Mouse (Mus musculus) stomach, embryonic 14.5 days (tissue): ENCODE measurements around the gene Itgb3. TPM values are rescaled to one million over a fixed set of nuclear protein-coding genes. Genes with fewer than 3 reads are reported as not detected.

ENCODE experiments used
- ATAC-seq: fragments of 200-750 bp; cut with Nextera tagmentation; 2 replicates; pipeline ENCODE4 v1.8.0; 2017; ENCODE audit warnings: low read depth, moderate TSS enrichment; ENCODE audit not compliant: insufficient number of reproducible peaks, insufficient read depth, low FRiP score
- H3K27ac ChIP-seq: fragments of 300-500 bp; sonication (generic); 2 replicates; pipeline ENCODE4 v1.5.1; 2014; ENCODE audit warnings: mild to moderate bottlenecking, low read length, moderate library complexity, mixed read lengths
- H3K27me3 ChIP-seq: fragments of 300-500 bp; sonication (generic); 2 replicates; pipeline ENCODE4 v1.6.1; 2014; ENCODE audit warnings: low read length, control low read depth, mixed read lengths; ENCODE audit not compliant: control insufficient read depth, insufficient read depth
- H3K36me3 ChIP-seq: fragments of 300-500 bp; sonication (generic); 2 replicates; pipeline ENCODE4 v1.6.1; 2014; ENCODE audit warnings: mild to moderate bottlenecking, control low read depth, low read length, moderate library complexity, mixed read lengths; ENCODE audit not compliant: control insufficient read depth, insufficient read depth
- H3K4me1 ChIP-seq: fragments of 300-500 bp; sonication (generic); 2 replicates; pipeline ENCODE4 v1.6.1; 2014; ENCODE audit warnings: low read length, control low read depth, mixed read lengths; ENCODE audit not compliant: control insufficient read depth, insufficient read depth
- H3K4me2 ChIP-seq: fragments of 300-500 bp; sonication (generic); replicated peaks from 2 replicates; pipeline ENCODE4 v1.6.1; 2014; ENCODE audit warnings: low read depth, low read length, control low read depth
- H3K4me3 ChIP-seq: fragments of 300-500 bp; sonication (generic); 2 replicates; pipeline ENCODE4 v1.5.1; 2014; ENCODE audit warnings: low read depth, low read length, control low read depth
- H3K9ac ChIP-seq: fragments of 300-500 bp; sonication (generic); replicated peaks from 2 replicates; pipeline ENCODE4 v1.6.1; 2014; ENCODE audit warnings: low read depth, mild to moderate bottlenecking, control low read depth, low read length, moderate library complexity, mixed read lengths
- H3K9me3 ChIP-seq: fragments of 300-500 bp; sonication (generic); 2 replicates; pipeline ENCODE4 v1.6.1; 2016; ENCODE audit warnings: low read depth, low read length, control low read depth; ENCODE audit not compliant: control insufficient read depth
- WGBS: fragments of 180-500 bp; shearing (Covaris S2); extraction: QIAGEN DNeasy Blood & Tissue Kit; methylation state at CpG from one replicate; pipeline ENCODE4 v1.1.7; 2014; 5-methylcytosine and 5-hydroxymethylcytosine counted together
- polyA plus RNA-seq: library from polyadenylated mRNA; unstranded; fragments of >200 nt; fragmentation: Nextera tagmentation; extraction: Ambion mirVana; gene quantifications from 2 replicates; pipeline ENCODE4 v1.2.1, GENCODE M21; 2014

Gene Itgb3
- 3.1 and 3.6 TPM in 2 replicates for polyA plus RNA-seq

DNA sequence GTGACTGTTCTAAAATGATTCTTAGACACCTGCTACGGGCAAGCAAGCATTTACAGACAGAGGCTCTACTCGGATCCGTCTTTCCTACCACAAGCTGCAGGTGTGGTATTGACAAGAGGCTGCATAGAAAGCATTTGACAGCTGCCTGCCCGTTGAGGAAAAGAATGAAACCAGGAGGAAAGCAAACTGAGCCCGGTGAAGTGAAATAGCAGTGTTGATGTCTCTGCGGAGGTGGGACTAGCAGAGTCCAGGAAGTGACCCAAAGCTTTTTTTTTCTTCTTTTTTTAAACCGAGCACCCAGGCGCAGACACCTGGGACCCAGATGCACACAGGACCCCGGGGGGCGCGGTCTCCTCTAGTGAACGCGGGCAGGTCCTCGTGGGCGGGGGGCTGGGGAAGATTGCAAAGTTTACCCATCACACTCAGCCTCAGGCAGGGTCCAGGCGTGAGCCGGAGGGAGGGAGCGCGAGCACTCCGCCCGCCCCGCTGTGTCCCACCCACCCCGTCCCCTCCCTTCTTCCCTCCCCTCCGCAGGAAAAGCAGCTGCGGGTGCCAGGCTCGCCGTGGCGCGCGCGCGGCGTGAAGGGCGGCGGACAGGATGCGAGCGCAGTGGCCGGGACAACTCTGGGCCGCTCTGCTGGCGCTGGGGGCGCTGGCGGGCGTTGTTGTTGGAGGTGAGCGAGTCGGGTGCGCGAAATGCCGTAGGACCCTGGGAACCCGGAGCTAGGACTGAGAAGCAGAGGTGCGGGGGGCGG lies at the start of gene Itgb3:
Gene Itgb3 (plus strand): TSS at position 510 of the 755 bp plus-strand sequence.
- H3K27ac ChIP-seq: no peak within 1 kb of the TSS
- peak; percentile 87 for ATAC-seq
- no peaks in the 10 kb centered on the region for H3K9me3 ChIP-seq
- WGBS: 1% methylated on average over 44 of the region's 51 CpGs
- H3K4me3 ChIP-seq: peak within 1 kb of the TSS; percentile 43
- H3K27me3 ChIP-seq: no peaks in the 10 kb centered on the region
- peak within 1 kb of the TSS; percentile 25; the same call in 1 of the 2 replicates for H3K9ac ChIP-seq
- no peaks in the 10 kb centered on the region for H3K4me1 ChIP-seq
- H3K36me3 ChIP-seq: no peaks in the 10 kb centered on the region
- H3K4me2 ChIP-seq: peak within 1 kb of the TSS; percentile 85

GRCm38 (mm10) chr11:104558065-104558464 lies 49.7 kb upstream of the Itgb3 start:
- WGBS: 64% methylated on average over 4 of the region's 4 CpGs
- Histone ChIP-seq H3K36me3 (no peaks in the 10 kb centered on the region), H3K4me1 (no peaks in the 10 kb centered on the region), H3K4me3 (no peak overlapping the region), H3K27ac (no peak overlapping the region), H3K4me2 (no peak overlapping the region), H3K27me3 (no peaks in the 10 kb centered on the region), H3K9me3 (no peaks in the 10 kb centered on the region), H3K9ac (no peak overlapping the region)
- ATAC-seq: no peak

DNA sequence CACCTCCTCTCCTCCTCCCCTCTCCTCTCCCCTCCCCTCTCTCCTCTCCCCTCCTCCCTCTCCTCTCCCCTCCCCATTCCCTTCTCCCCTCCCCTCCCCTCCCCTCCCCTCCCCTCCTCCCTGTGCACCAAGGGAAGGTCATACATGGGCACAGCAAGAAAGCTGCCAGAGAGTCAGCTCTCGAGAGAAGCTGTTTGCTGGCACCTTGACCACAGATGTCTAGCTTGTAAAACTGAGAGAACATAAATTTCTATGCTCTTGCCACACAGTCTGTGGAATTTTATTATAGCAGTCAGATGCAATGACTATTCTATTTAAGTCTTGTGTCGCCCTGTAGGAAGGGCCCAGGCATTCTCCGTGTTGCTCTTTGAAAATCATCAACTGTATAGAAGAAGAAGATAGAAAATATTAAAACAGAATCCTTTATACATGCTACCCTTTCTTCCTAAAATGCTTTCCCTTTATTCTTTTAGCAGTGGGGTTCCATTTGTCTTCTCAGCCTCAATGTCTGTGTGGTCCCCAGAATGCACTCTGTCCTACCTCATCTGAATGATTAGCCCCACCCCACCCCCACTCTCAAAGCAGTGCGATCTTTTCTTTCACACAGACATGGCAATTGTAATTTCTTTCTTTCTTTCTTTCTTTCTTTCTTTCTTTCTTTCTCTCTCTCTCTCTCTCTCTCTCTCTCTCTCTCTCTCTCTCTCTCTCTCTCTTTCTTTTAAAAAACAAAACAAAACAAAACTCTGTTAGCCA lies 49.0 kb upstream of the Itgb3 start:
- H3K4me3 ChIP-seq: no peak overlapping the region
- H3K9ac ChIP-seq: no peak overlapping the region
- 60% methylated on average over 4 of the region's 4 CpGs for WGBS
- no peaks in the 10 kb centered on the region for H3K9me3 ChIP-seq
- no peaks in the 10 kb centered on the region for H3K36me3 ChIP-seq
- no peak overlapping the region for H3K4me2 ChIP-seq
- no peaks in the 10 kb centered on the region for H3K4me1 ChIP-seq
- H3K27ac ChIP-seq: no peak overlapping the region
- H3K27me3 ChIP-seq: no peaks in the 10 kb centered on the region
- no peak for ATAC-seq

DNA sequence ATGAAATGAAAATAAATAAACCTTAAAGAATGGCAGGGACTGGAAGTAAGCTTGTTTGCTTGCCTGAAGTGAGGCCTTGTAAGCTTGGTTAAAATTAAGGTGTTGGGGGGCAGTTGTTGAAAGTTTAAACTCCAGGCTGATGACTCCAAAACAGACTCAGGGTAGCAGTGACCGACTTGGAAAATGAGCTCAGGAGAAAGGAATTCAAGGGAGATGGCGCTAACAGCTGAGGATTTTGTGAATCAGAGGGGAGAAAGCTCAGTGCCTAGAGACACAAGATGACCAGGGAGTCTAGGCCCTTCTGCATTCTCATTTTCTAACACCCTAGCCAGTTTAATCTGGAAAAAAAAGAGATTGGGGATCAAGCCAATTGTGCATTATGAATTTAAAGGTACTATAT lies 46.8 kb upstream of the Itgb3 start:
- no peaks in the 10 kb centered on the region for H3K27me3 ChIP-seq
- no peak overlapping the region for H3K9ac ChIP-seq
- no peak overlapping the region for H3K27ac ChIP-seq
- H3K4me3 ChIP-seq: no peak overlapping the region
- no peaks in the 10 kb centered on the region for H3K4me1 ChIP-seq
- H3K4me2 ChIP-seq: no peak overlapping the region
- ATAC-seq: no peak
- H3K9me3 ChIP-seq: no peaks in the 10 kb centered on the region
- H3K36me3 ChIP-seq: no peaks in the 10 kb centered on the region
- WGBS: 10% methylated on average over 2 of the region's 2 CpGs

DNA sequence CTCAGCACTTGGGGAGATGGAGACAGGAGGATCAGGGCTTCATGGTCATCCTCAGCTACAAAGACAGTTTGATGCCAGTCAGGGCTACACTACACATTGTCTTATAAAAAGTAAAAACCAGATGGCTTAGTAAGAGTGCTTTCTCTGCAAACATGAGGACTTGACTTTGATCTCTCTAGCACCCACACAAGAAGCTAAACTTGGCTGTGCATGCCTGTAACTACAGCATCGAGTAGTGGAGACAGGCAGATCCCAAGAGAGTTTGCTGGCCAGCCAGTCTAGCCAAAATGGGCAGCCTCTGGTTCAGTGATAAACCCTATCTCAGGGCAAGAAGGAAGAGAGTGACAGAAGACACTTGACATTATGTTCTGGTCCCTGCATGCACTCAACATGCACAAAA lies 44.3 kb upstream of the Itgb3 start:
- H3K36me3 ChIP-seq: no peaks in the 10 kb centered on the region
- no peaks in the 10 kb centered on the region for H3K27me3 ChIP-seq
- no peak overlapping the region for H3K27ac ChIP-seq
- no peak for ATAC-seq
- H3K4me2 ChIP-seq: no peak overlapping the region
- H3K4me3 ChIP-seq: no peak overlapping the region
- H3K9me3 ChIP-seq: no peaks in the 10 kb centered on the region
- 79% methylated on average over 1 of the region's 1 CpGs for WGBS
- no peaks in the 10 kb centered on the region for H3K4me1 ChIP-seq
- H3K9ac ChIP-seq: no peak overlapping the region

DNA sequence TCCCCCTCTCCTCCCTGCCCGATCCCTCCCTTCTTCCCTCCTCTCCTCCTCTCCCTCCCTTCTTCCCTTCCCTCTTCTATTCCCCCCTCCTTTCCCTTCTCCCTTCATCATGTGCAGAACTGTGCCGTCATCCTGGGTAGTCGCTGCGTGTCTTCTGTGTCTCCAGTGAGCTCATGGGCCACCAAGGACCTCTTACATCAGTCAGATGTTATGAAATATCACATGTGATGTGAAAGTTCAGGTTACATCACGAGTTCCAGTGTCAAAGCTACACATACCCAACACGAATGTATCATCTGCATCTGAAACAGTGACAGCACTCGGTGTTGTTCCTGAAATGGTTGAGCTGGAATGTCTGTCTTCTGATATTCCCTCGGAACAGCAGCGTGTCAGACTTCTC lies 42.6 kb upstream of the Itgb3 start:
- 77% methylated on average over 9 of the region's 9 CpGs for WGBS
- no peaks in the 10 kb centered on the region for H3K36me3 ChIP-seq
- no peak overlapping the region for H3K27ac ChIP-seq
- H3K4me2 ChIP-seq: no peak overlapping the region
- no peaks in the 10 kb centered on the region for H3K9me3 ChIP-seq
- ATAC-seq: no peak
- H3K27me3 ChIP-seq: no peaks in the 10 kb centered on the region
- H3K4me3 ChIP-seq: no peak overlapping the region
- no peaks in the 10 kb centered on the region for H3K4me1 ChIP-seq
- H3K9ac ChIP-seq: no peak overlapping the region

DNA sequence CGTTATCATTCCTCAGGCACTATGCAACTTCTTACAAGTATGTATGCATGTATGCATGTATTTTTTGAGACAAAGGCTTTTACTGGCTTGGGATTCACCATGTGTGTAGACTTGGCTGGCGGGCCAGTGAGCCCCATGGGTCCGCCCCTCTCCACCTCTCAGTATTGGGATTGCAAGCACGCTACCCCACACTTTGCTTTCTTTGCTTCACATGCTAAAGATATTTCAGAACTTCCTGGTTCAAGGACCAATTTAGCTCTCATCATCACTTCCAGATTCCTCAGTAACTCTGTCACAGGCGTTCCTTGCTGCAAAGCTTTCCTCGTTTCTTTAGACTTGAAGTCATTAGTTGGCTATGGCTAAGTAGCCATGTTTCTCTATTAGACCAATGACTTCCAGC lies 41.7 kb upstream of the Itgb3 start:
- Histone ChIP-seq H3K36me3 (no peaks in the 10 kb centered on the region), H3K9me3 (no peaks in the 10 kb centered on the region), H3K27ac (no peak overlapping the region), H3K4me1 (no peaks in the 10 kb centered on the region), H3K4me2 (no peak overlapping the region), H3K4me3 (no peak overlapping the region), H3K27me3 (no peaks in the 10 kb centered on the region), H3K9ac (no peak overlapping the region)
- no peak for ATAC-seq
- WGBS: 90% methylated on average over 6 of the region's 6 CpGs

- Histone ChIP-seq H3K9me3 (no peaks in the 10 kb centered on the region), H3K27me3 (no peaks in the 10 kb centered on the region), H3K4me1 (no peaks in the 10 kb centered on the region), H3K4me2 (no peak overlapping the region), H3K4me3 (no peak overlapping the region), H3K36me3 (no peaks in the 10 kb centered on the region), H3K27ac (no peak overlapping the region), H3K9ac (no peak overlapping the region)
- WGBS: 75% methylated on average over 2 of the region's 2 CpGs
- ATAC-seq: no peak
Observed at GRCm38 (mm10) chr11:104566796-104567195, 41.0 kb upstream of the Itgb3 start.
